Mouse (Mus musculus): ENCODE data around the gene Hoxc11. TPM values are rescaled to one million over a fixed set of nuclear protein-coding genes. Genes with fewer than 3 reads are reported as not detected.
A peak's percentile ranks its signal among the peaks of the same experiment; 100 is the strongest.

Hoxc11 gene
- total RNA-seq, 2 experiments from 2014 or later: not detected

GRCm38 (mm10) chr15:102970740-102971139, 16.5 kb downstream of the Hoxc11 start:
- Histone ChIP-seq H3K4me3 (no peak overlapping the region), H3K27ac (no peak overlapping the region)
- peak; percentile 48 for TF ChIP-seq CTCF (IDR thresholded peaks at IDR 0.05)
- intact Hi-C loops (cut with DNase I): loop anchor here (1.0 to 5.0 kb wide), 2 partner anchors 209 to 273 kb away; no protein-coding TSS in a partner anchor
- DNase-seq (ENCODE audit: extremely low spot score in 1 of 2, low spot score in 2 of 2): no peak

GRCm38 (mm10) chr15:102972254-102972653, 18.0 kb downstream of the Hoxc11 start:
- Histone ChIP-seq H3K4me3 (no peak overlapping the region), H3K27ac (no peak overlapping the region)
- TF ChIP-seq CTCF (IDR thresholded peaks at IDR 0.05): no peak
- no peak for DNase-seq (ENCODE audit: extremely low spot score in 1 of 2, low spot score in 2 of 2)
- intact Hi-C loops (cut with DNase I): loop anchor here (5.0 kb wide), 1 partner anchor 275 kb away; no protein-coding TSS in a partner anchor

GRCm38 (mm10) chr15:102972753-102973152, 18.5 kb downstream of the Hoxc11 start:
- TF ChIP-seq CTCF (IDR thresholded peaks at IDR 0.05): no peak
- no peak for DNase-seq (ENCODE audit: extremely low spot score in 1 of 2, low spot score in 2 of 2)
- Histone ChIP-seq H3K4me3 (no peak overlapping the region), H3K27ac (no peak overlapping the region)
- intact Hi-C loops (cut with DNase I): loop anchor here (5.0 kb wide), 1 partner anchor 275 kb away; no protein-coding TSS in a partner anchor

- DNase-seq (ENCODE audit: extremely low spot score in 1 of 2, low spot score in 2 of 2): no peak
- intact Hi-C loops (cut with DNase I): no loop called here
- Histone ChIP-seq H3K27ac (no peak overlapping the region), H3K4me3 (no peak overlapping the region)
- TF ChIP-seq CTCF (IDR thresholded peaks at IDR 0.05): no peak
Measured at GRCm38 (mm10) chr15:102975034-102975433, 20.8 kb downstream of the Hoxc11 start.

GRCm38 (mm10) chr15:102975688-102976111, 21.5 kb downstream of the Hoxc11 start:
- Histone ChIP-seq H3K27ac (no peak overlapping the region), H3K4me3 (no peak overlapping the region)
- no peak for TF ChIP-seq CTCF (IDR thresholded peaks at IDR 0.05)
- DNase-seq (ENCODE audit: extremely low spot score in 1 of 2, low spot score in 2 of 2): no peak
- intact Hi-C loops (cut with DNase I): no loop called here

- DNase-seq (ENCODE audit: extremely low spot score in 1 of 2, low spot score in 2 of 2): no peak
- TF ChIP-seq CTCF (IDR thresholded peaks at IDR 0.05): no peak
- H3K4me3 ChIP-seq: no peak within 1 kb of the TSS
- H3K27ac ChIP-seq: no peak within 1 kb of the TSS
- intact Hi-C loops (cut with DNase I): no loop called here
Measured at GRCm38 (mm10) chr15:102976171-102976570, 21.9 kb downstream of the Hoxc11 start, which contains the start of gene Hoxc9. TSS of gene Hoxc9 (plus strand) at chr15:102976439.

GRCm38 (mm10) chr15:102976631-102977422, 22.6 kb downstream of the Hoxc11 start:
- TF ChIP-seq CTCF (IDR thresholded peaks at IDR 0.05): no peak
- intact Hi-C loops (cut with DNase I): no loop called here
- no peak overlapping the region for H3K4me3 ChIP-seq
- no peak for DNase-seq (ENCODE audit: extremely low spot score in 1 of 2, low spot score in 2 of 2)
- H3K27ac ChIP-seq: no peak overlapping the region

GRCm38 (mm10) chr15:102977423-102977974, 23.3 kb downstream of the Hoxc11 start:
- H3K27ac ChIP-seq: no peak overlapping the region
- no peak for TF ChIP-seq CTCF (IDR thresholded peaks at IDR 0.05)
- DNase-seq (ENCODE audit: extremely low spot score in 1 of 2, low spot score in 2 of 2): no peak
- H3K4me3 ChIP-seq: no peak overlapping the region
- intact Hi-C loops (cut with DNase I): no loop called here

GRCm38 (mm10) chr15:102978615-102979515, 24.6 kb downstream of the Hoxc11 start:
- no peak for DNase-seq (ENCODE audit: extremely low spot score in 1 of 2, low spot score in 2 of 2)
- H3K4me3 ChIP-seq: no peak overlapping the region
- no peak overlapping the region for H3K27ac ChIP-seq
- intact Hi-C loops (cut with DNase I): no loop called here
- no peak for TF ChIP-seq CTCF (IDR thresholded peaks at IDR 0.05)

- DNase-seq (ENCODE audit: extremely low spot score in 1 of 2, low spot score in 2 of 2): no peak
- intact Hi-C loops (cut with DNase I): no loop called here
- TF ChIP-seq CTCF (IDR thresholded peaks at IDR 0.05): no peak
- no peak overlapping the region for H3K4me3 ChIP-seq
- no peak overlapping the region for H3K27ac ChIP-seq
Measured at GRCm38 (mm10) chr15:102979936-102980335, 25.7 kb downstream of the Hoxc11 start.

- Histone ChIP-seq H3K4me3 (no peak overlapping the region), H3K27ac (no peak overlapping the region)
- TF ChIP-seq CTCF (IDR thresholded peaks at IDR 0.05): no peak
- intact Hi-C loops (cut with DNase I): no loop called here
- DNase-seq (ENCODE audit: extremely low spot score in 1 of 2, low spot score in 2 of 2): no peak
Measured at GRCm38 (mm10) chr15:102980352-102980751, 26.1 kb downstream of the Hoxc11 start.

GRCm38 (mm10) chr15:102980912-102981311, 26.7 kb downstream of the Hoxc11 start:
- intact Hi-C loops (cut with DNase I): no loop called here
- Histone ChIP-seq H3K27ac (no peak overlapping the region), H3K4me3 (no peak overlapping the region)
- TF ChIP-seq CTCF (IDR thresholded peaks at IDR 0.05): no peak
- DNase-seq (ENCODE audit: extremely low spot score in 1 of 2, low spot score in 2 of 2): no peak

Data from left cerebral cortex, adult 2 months (tissue).